Mouse (Mus musculus): ENCODE measurements at regions not wholly inside any gene's neighbourhood (a gene's known extent, or its start where the extent isn't known, plus 50 kb on each side); places are given as distances from the start of the nearest gene placed in this dataset.
A peak's percentile ranks its signal among the peaks of the same experiment; 100 is the strongest.

GRCm38 (mm10) chr14:76834084-76834483 lies 202.5 kb upstream of the Ccdc122 start:
- DNase-seq = no peak
- intact Hi-C loops (cut with DNase I) = loop anchor here (2.0 kb wide), 1 partner anchor 33 kb away; no protein-coding TSS in a partner anchor

GRCm38 (mm10) chr14:76829161-76829510 lies 207.4 kb upstream of the Ccdc122 start:
- DNase-seq = no peak
- intact Hi-C loops (cut with DNase I) = no loop called here

GRCm38 (mm10) chr14:76828453-76829160 lies 208.0 kb upstream of the Ccdc122 start:
- intact Hi-C loops (cut with DNase I) = no loop called here
- no peak for DNase-seq

- intact Hi-C loops (cut with DNase I) = loop anchor here (2.0 to 5.0 kb wide), 2 partner anchors 31 to 142 kb away; no protein-coding TSS in a partner anchor
- DNase-seq = no peak
Measured at GRCm38 (mm10) chr14:76824066-76824465, 212.5 kb upstream of the Ccdc122 start.

- intact Hi-C loops (cut with DNase I) = loop anchor here (5.0 kb wide), 1 partner anchor 141 kb away; no protein-coding TSS in a partner anchor
- DNase-seq = no peak
Measured at GRCm38 (mm10) chr14:76822766-76823325, 213.7 kb upstream of the Ccdc122 start.

- intact Hi-C loops (cut with DNase I) = loop anchor here (2.0 to 5.0 kb wide), 2 partner anchors 53 to 140 kb away; no protein-coding TSS in a partner anchor
- DNase-seq = no peak
Measured at GRCm38 (mm10) chr14:76821892-76822291, 214.7 kb upstream of the Ccdc122 start.

GRCm38 (mm10) chr14:76821484-76821883 lies 215.1 kb upstream of the Ccdc122 start:
- intact Hi-C loops (cut with DNase I) = loop anchor here (2.0 to 5.0 kb wide), 2 partner anchors 53 to 139 kb away; no protein-coding TSS in a partner anchor

GRCm38 (mm10) chr14:76820989-76821388 lies 215.6 kb upstream of the Ccdc122 start:
- intact Hi-C loops (cut with DNase I) = loop anchor here (2.0 to 5.0 kb wide), 2 partner anchors 54 to 139 kb away; no protein-coding TSS in a partner anchor
- DNase-seq = no peak

More at GRCm38 (mm10) chr14:76821484-76821883, 215.1 kb upstream of the Ccdc122 start:
- no peak for DNase-seq

- intact Hi-C loops (cut with DNase I) = loop anchor here (2.0 to 5.0 kb wide), 6 partner anchors 55 to 315 kb away; no protein-coding TSS in a partner anchor
- DNase-seq = peak; percentile 88 to 90
Measured at GRCm38 (mm10) chr14:76819690-76820089, 216.9 kb upstream of the Ccdc122 start.

- intact Hi-C loops (cut with DNase I) = loop anchor here (2.0 to 5.0 kb wide), 4 partner anchors 126 to 314 kb away; no protein-coding TSS in a partner anchor
- DNase-seq = peak; percentile 38 to 50
Measured at GRCm38 (mm10) chr14:76818256-76819010, 218.1 kb upstream of the Ccdc122 start.

GRCm38 (mm10) chr14:76817189-76817772 lies 219.3 kb upstream of the Ccdc122 start:
- intact Hi-C loops (cut with DNase I) = loop anchor here (5.0 kb wide), 2 partner anchors 125 to 190 kb away; no protein-coding TSS in a partner anchor
- no peak for DNase-seq

GRCm38 (mm10) chr14:76816666-76817065 lies 219.9 kb upstream of the Ccdc122 start:
- no peak for DNase-seq
- intact Hi-C loops (cut with DNase I) = loop anchor here (5.0 kb wide), 2 partner anchors 124 to 191 kb away; no protein-coding TSS in a partner anchor

- no peak for DNase-seq
- intact Hi-C loops (cut with DNase I) = no loop called here
Measured at GRCm38 (mm10) chr14:76812155-76812875, 224.3 kb upstream of the Ccdc122 start.

GRCm38 (mm10) chr14:76810697-76811589 lies 225.6 kb upstream of the Ccdc122 start:
- DNase-seq = no peak
- intact Hi-C loops (cut with DNase I) = no loop called here

- intact Hi-C loops (cut with DNase I) = no loop called here
- DNase-seq = no peak
Measured at GRCm38 (mm10) chr14:76810041-76810440, 226.5 kb upstream of the Ccdc122 start.

- no peak for DNase-seq
- intact Hi-C loops (cut with DNase I) = no loop called here
Measured at GRCm38 (mm10) chr14:76809411-76809810, 227.2 kb upstream of the Ccdc122 start.

- intact Hi-C loops (cut with DNase I) = loop anchor here (2.0 kb wide), 1 partner anchor 300 kb away; no protein-coding TSS in a partner anchor
- DNase-seq = no peak
Measured at GRCm38 (mm10) chr14:76805151-76805785, 231.3 kb upstream of the Ccdc122 start.
